Mouse (Mus musculus) intestine, postnatal 0 days (tissue): Measurements from ENCODE around the gene Fut2. TPM values are rescaled to one million over a fixed set of nuclear protein-coding genes. Genes with fewer than 3 reads are reported as not detected.
A peak's percentile ranks its signal among the peaks of the same experiment; 100 is the strongest.

ENCODE experiments used
- ATAC-seq: fragments of 200-750 bp; cut with Nextera tagmentation; 2 replicates; pipeline ENCODE4 v1.8.0; 2017; ENCODE audit warnings: mild to moderate bottlenecking, moderate TSS enrichment, moderate library complexity
- H3K27ac ChIP-seq: fragments of 300-500 bp; sonication (generic); 2 replicates; pipeline ENCODE4 v1.5.1; 2014; ENCODE audit warnings: mild to moderate bottlenecking, low read depth, low read length, moderate library complexity
- H3K27me3 ChIP-seq: fragments of 300-500 bp; sonication (generic); replicated peaks from 2 replicates; pipeline ENCODE4 v1.6.1; 2014; ENCODE audit warnings: low read length, mixed read lengths; ENCODE audit not compliant: control insufficient read depth, insufficient read depth
- H3K36me3 ChIP-seq: fragments of 300-500 bp; sonication (generic); 2 replicates; pipeline ENCODE4 v1.6.1; 2014; ENCODE audit warnings: mild to moderate bottlenecking, moderate library complexity; ENCODE audit not compliant: control insufficient read depth, insufficient read depth
- H3K4me1 ChIP-seq: fragments of 300-500 bp; sonication (generic); replicated peaks from 2 replicates; pipeline ENCODE4 v1.6.1; 2014; ENCODE audit warnings: antibody characterized with exemption, low read length, mixed read lengths; ENCODE audit not compliant: control insufficient read depth, insufficient read depth
- H3K4me2 ChIP-seq: fragments of 300-500 bp; sonication (generic); replicated peaks from 2 replicates; pipeline ENCODE4 v1.6.1; 2014; ENCODE audit warnings: low read depth, mild to moderate bottlenecking, moderate library complexity
- H3K4me3 ChIP-seq: fragments of 300-500 bp; sonication (generic); 2 replicates; pipeline ENCODE4 v1.5.1; 2014; ENCODE audit warnings: low read depth, low read length
- H3K9ac ChIP-seq: fragments of 300-500 bp; sonication (generic); 2 replicates; pipeline ENCODE4 v1.6.1; 2014; ENCODE audit warnings: mild to moderate bottlenecking, low read depth, low read length
- H3K9me3 ChIP-seq: fragments of 300-500 bp; sonication (generic); 2 replicates; pipeline ENCODE4 v1.6.1; 2016; ENCODE audit warnings: mixed run types; ENCODE audit not compliant: control insufficient read depth
- CTCF ChIP-seq: sonication (generic); IDR thresholded peaks from 2 replicates; pipeline ENCODE4 v1.5.1; 2016; ENCODE audit warnings: low read depth, mild to moderate bottlenecking, control low read depth, antibody characterized with exemption, moderate library complexity
- WGBS: fragments of 180-500 bp; shearing (Covaris S2); extraction: QIAGEN DNeasy Blood & Tissue Kit; methylation state at CpG from one replicate; pipeline ENCODE4 v1.1.7; 2014; 5-methylcytosine and 5-hydroxymethylcytosine counted together
- polyA plus RNA-seq: library from polyadenylated mRNA; unstranded; fragments of >200 nt; fragmentation: Nextera tagmentation; extraction: Ambion mirVana; gene quantifications from 2 replicates; pipeline ENCODE4 v1.2.1, GENCODE M21; 2015

Fut2 gene
- polyA plus RNA-seq, 1 experiment from 2014 or later = 3.6 TPM

DNA sequence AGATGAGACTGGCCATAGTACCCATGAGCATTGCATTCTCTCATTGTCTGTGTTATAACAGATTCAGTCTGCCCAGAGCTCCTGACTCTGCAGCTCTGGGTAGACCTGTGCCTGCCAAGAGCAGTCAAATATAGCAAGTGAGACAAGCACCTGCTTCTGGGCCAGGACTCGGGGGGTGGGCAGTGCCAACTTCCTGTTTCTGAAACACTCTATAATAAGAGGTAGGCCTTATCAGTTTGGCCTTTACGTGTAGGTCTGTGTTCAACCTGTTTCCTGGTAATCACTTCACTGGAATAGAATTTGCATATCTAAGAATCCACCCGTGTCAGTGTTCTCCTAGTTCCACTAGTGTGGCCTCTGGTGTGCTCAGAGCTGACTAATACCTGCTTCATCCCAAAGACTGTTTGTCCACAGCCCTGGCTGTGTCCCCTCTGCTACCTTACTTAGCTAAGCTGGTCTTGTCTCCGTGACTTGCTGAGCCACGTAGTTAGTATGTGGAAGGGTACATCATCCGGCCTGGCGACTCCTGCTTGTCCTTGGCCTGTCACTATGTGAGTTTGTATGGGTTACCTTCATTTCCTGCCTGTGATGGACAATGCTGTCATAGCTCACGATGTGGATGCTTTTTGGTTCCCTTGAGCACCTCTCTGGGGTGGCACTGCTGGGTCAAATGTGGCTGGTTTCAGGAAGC is 15.0 kb upstream of the Fut2 start:
- H3K4me1 ChIP-seq = peaks cover 3% of the 10 kb centered on the region; the same call in 1 of the 2 replicates
- no peak overlapping the region for H3K27ac ChIP-seq
- no peaks in the 10 kb centered on the region for H3K9me3 ChIP-seq
- H3K9ac ChIP-seq = no peak overlapping the region
- 67% methylated on average over 8 of the region's 8 CpGs for WGBS
- no peak for TF ChIP-seq CTCF
- no peak overlapping the region for H3K4me2 ChIP-seq
- no peak for ATAC-seq
- H3K27me3 ChIP-seq = peaks cover 40% of the 10 kb centered on the region
- H3K36me3 ChIP-seq = no peaks in the 10 kb centered on the region
- no peak overlapping the region for H3K4me3 ChIP-seq

DNA sequence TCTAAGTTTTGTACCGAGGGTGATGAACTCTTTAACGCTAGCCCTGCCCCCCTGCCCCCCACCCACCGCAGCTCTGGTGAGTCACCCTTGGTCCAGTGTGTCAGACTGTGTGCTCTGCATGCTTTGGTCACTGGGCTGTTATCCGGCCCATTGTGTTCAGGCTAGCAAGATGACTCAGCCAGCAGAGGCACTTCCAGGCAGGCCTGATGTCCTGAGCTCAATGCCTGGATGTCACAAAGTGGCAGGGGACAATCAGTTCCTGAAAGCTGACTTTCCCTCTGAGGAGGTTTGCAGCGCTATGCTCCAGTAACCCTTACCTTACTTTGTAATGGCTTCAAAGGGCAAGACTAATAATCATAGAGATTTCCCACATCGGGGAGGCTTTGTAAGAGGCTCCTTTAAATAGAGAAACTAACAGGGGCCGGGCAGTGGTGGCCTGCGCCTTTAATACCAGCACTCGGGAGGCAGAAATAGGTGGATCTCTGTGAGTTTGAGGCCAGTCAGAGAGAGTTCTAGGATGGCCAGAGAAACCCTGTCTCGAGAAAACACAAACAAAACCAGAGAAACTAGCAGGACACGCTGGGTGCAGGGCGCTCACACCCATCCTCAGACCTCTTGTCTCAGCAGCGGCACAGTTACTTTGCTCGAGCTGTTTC is 13.9 kb upstream of the Fut2 start:
- no peak for TF ChIP-seq CTCF
- Histone ChIP-seq H3K9me3 (no peaks in the 10 kb centered on the region), H3K4me1 (peaks cover 3% of the 10 kb centered on the region; the same call in 1 of the 2 replicates), H3K4me3 (no peak overlapping the region), H3K9ac (no peak overlapping the region), H3K4me2 (no peak overlapping the region), H3K27ac (peak overlapping the region; percentile 35; the same call in 1 of the 2 replicates), H3K36me3 (no peaks in the 10 kb centered on the region), H3K27me3 (peaks cover 43% of the 10 kb centered on the region)
- ATAC-seq = 0 out of 2 replicates have a peak, but pooled peaks have one; percentile 31
- 59% methylated on average over 14 of the region's 14 CpGs for WGBS

DNA sequence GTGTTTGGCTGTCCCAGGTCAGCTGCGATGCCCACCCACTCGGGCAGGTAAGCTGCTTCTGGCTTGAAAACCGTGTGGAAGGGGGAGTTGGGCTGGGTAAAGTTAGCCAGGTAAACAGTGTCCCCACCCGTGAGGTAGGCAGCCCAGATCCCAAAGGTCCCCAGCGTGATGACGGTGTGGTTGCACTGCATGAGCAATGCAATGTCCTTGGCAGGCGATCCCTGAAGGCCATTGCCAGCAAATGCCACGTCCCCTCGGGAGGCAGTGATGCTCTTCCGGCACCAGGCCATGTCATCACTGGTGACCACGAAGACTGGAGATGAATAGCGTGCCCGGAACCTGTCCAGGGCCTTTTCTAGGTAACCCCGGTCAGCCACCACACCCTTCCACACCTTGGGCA is 12.3 kb upstream of the Fut2 start:
- no peak overlapping the region for H3K4me3 ChIP-seq
- peaks cover 40% of the 10 kb centered on the region for H3K27me3 ChIP-seq
- no peaks in the 10 kb centered on the region for H3K36me3 ChIP-seq
- WGBS = 86% methylated on average over 14 of the region's 14 CpGs
- TF ChIP-seq CTCF = no peak
- H3K4me1 ChIP-seq = peaks cover 3% of the 10 kb centered on the region; the same call in 1 of the 2 replicates
- no peak overlapping the region for H3K27ac ChIP-seq
- H3K4me2 ChIP-seq = no peak overlapping the region
- no peak overlapping the region for H3K9ac ChIP-seq
- no peak for ATAC-seq
- H3K9me3 ChIP-seq = no peaks in the 10 kb centered on the region

DNA sequence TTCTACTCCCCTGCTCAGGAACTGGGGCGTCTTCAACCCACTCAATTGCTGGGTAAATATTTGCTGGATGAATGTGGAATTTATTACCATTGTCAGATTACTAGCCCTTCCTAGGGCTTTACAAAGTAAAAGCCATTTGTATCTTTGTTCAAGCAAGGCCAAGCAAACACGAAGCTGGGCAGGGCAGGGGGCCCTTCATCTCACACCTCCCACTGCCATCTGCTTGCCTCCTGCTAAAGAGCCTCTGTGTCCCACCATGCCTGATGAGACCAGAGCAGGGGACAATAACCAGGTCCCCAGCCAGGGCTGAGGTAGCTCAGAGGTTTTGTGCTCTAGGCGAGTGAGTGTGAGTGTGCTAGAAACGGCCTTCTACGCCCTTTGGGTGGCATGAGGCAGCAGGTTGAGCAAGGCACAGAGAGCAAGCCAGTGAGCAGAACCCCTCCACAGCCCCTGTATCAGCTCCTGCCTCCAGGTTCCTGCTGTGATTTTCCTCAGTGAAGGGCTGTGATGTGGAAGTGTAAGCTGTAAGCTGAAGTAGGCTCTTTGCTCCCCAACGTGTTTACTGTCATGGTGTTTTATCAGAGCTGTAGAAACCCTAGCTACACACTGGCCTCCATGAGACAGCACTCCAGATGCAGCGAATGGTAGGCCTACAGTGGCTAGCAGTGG is 11.6 kb upstream of the Fut2 start:
- Histone ChIP-seq H3K9me3 (no peaks in the 10 kb centered on the region), H3K4me2 (no peak overlapping the region), H3K27ac (no peak overlapping the region), H3K36me3 (no peaks in the 10 kb centered on the region), H3K4me3 (no peak overlapping the region), H3K4me1 (peaks cover 3% of the 10 kb centered on the region; the same call in 1 of the 2 replicates), H3K27me3 (peaks cover 48% of the 10 kb centered on the region), H3K9ac (no peak overlapping the region)
- TF ChIP-seq CTCF = no peak
- ATAC-seq = no peak
- WGBS = 57% methylated on average over 7 of the region's 7 CpGs

DNA sequence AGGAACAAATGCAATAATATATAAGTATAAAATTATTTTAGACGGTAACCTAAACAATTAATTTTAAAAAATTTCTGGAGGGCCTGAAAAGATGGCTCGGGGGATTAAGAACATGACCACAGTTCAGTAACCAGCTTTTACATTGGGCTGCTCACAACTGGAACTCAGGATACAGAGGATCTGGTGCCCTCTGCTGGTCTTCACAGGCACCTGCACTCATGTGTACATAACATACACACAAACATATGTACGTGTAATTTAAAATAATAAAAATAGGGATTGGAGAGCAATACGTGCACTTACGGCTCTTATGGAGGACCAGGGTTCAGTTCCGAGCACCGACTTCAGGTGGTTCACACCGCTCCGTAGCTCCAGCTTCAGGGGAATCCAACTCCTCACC is 2.7 kb upstream of the Fut2 start:
- no peak overlapping the region for H3K27ac ChIP-seq
- H3K27me3 ChIP-seq = peaks cover 62% of the 10 kb centered on the region
- no peaks in the 10 kb centered on the region for H3K4me1 ChIP-seq
- no peak overlapping the region for H3K4me2 ChIP-seq
- 96% methylated on average over 9 of the region's 9 CpGs for WGBS
- H3K9me3 ChIP-seq = no peaks in the 10 kb centered on the region
- H3K36me3 ChIP-seq = no peaks in the 10 kb centered on the region
- H3K4me3 ChIP-seq = no peak overlapping the region
- ATAC-seq = no peak
- no peak overlapping the region for H3K9ac ChIP-seq
- peak; percentile 43 for TF ChIP-seq CTCF

DNA sequence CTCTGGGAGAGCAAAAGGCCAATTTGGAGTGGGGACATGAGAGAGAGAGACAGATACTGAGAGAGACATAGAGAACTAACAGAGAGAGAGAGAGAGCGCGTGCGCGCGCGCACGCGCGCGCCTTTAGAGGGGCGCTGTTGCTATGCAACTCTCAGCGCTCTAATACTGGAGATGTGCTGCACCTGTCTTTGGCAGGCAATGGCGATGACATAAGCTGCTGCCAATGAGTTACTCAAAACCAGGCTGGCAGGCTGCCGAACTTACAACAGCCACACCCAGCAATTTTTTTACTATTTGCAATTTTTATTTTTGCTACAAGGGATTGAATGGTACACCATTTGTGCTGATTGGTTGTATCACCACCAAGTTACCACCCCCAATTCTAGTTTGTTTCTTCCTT is 1.6 kb upstream of the Fut2 start:
- WGBS = 85% methylated on average over 14 of the region's 14 CpGs
- H3K9me3 ChIP-seq = no peaks in the 10 kb centered on the region
- no peaks in the 10 kb centered on the region for H3K36me3 ChIP-seq
- H3K9ac ChIP-seq = no peak overlapping the region
- H3K4me3 ChIP-seq = no peak overlapping the region
- H3K4me1 ChIP-seq = no peaks in the 10 kb centered on the region
- H3K4me2 ChIP-seq = no peak overlapping the region
- no peak overlapping the region for H3K27ac ChIP-seq
- peaks cover 62% of the 10 kb centered on the region for H3K27me3 ChIP-seq
- no peak for ATAC-seq
- no peak for TF ChIP-seq CTCF
